Mouse (Mus musculus) intestine, embryonic 14.5 days (tissue): ENCODE measurements around the gene Sema4f. TPM values are rescaled to one million over a fixed set of nuclear protein-coding genes. Genes with fewer than 3 reads are reported as not detected.

Experiments used
- ATAC-seq: fragments of 200-750 bp; cut with Nextera tagmentation; replicated peaks from 2 replicates; pipeline ENCODE4 v1.8.0; 2017; ENCODE audit warnings: low read depth, moderate number of reproducible peaks, moderate TSS enrichment, moderate library complexity; ENCODE audit not compliant: low FRiP score, low TSS enrichment
- DNase-seq: peaks from one replicate; pipeline ENCODE4 v3.0.0-alpha.2; 2018; ENCODE audit warnings: low spot score
- H3K27ac ChIP-seq: fragments of 300-500 bp; sonication (generic); 2 replicates; pipeline ENCODE4 v1.5.1; 2014; ENCODE audit warnings: low read depth, mild to moderate bottlenecking, control low read depth
- H3K27me3 ChIP-seq: fragments of 300-500 bp; sonication (generic); replicated peaks from 2 replicates; pipeline ENCODE4 v1.6.1; 2014; ENCODE audit warnings: low read length, control low read depth; ENCODE audit not compliant: control insufficient read depth, insufficient read depth
- H3K36me3 ChIP-seq: fragments of 300-500 bp; sonication (generic); 2 replicates; pipeline ENCODE4 v1.6.1; 2014; ENCODE audit warnings: low read length, control low read depth; ENCODE audit not compliant: control insufficient read depth, insufficient read depth
- H3K4me1 ChIP-seq: fragments of 300-500 bp; sonication (generic); replicated peaks from 2 replicates; pipeline ENCODE4 v1.6.1; 2014; ENCODE audit warnings: low read length, control low read depth, mixed read lengths; ENCODE audit not compliant: control insufficient read depth, insufficient read depth
- H3K4me2 ChIP-seq: fragments of 300-500 bp; sonication (generic); 2 replicates; pipeline ENCODE4 v1.6.1; 2014; ENCODE audit warnings: low read length
- H3K4me3 ChIP-seq: fragments of 300-500 bp; sonication (generic); 2 replicates; pipeline ENCODE4 v1.5.1; 2014; ENCODE audit warnings: low read depth, low read length, control low read depth, mixed read lengths
- H3K9ac ChIP-seq: fragments of 300-500 bp; sonication (generic); 2 replicates; pipeline ENCODE4 v1.6.1; 2014; ENCODE audit warnings: mild to moderate bottlenecking, low read length
- H3K9me3 ChIP-seq: fragments of 300-500 bp; sonication (generic); 2 replicates; pipeline ENCODE4 v1.6.1; 2016; ENCODE audit warnings: low read length, control low read depth; ENCODE audit not compliant: control insufficient read depth
- WGBS: fragments of 180-500 bp; shearing (Covaris S2); extraction: QIAGEN DNeasy Blood & Tissue Kit; methylation state at CpG from one replicate; pipeline ENCODE4 v1.1.7; 2014; 5-methylcytosine and 5-hydroxymethylcytosine counted together
- polyA plus RNA-seq: library from polyadenylated mRNA; unstranded; fragments of >200 nt; fragmentation: Nextera tagmentation; extraction: Ambion mirVana; gene quantifications from 2 replicates; pipeline ENCODE4 v1.2.1, GENCODE M21; 2014

Gene Sema4f
- polyA plus RNA-seq, 1 experiment from 2014 or later = 1.5 TPM

- H3K36me3 ChIP-seq = no peaks in the 10 kb centered on the region
- H3K4me1 ChIP-seq = no peaks in the 10 kb centered on the region
- no peaks in the 10 kb centered on the region for H3K27me3 ChIP-seq
- WGBS = 16% methylated on average over 8 of the region's 8 CpGs
- ATAC-seq = peak; percentile 60; the same call in 1 of the 2 replicates
- no peak overlapping the region for H3K9ac ChIP-seq
- DNase-seq = peak; percentile 75
- H3K9me3 ChIP-seq = no peaks in the 10 kb centered on the region
- no peak overlapping the region for H3K27ac ChIP-seq
- H3K4me2 ChIP-seq = no peak overlapping the region
- no peak overlapping the region for H3K4me3 ChIP-seq
These were observed 21.8 kb downstream of the Sema4f start for GRCm38 (mm10) chr6:82917778-82918129.

GRCm38 (mm10) chr6:82917076-82917777 lies 22.3 kb downstream of the Sema4f start:
- H3K27ac ChIP-seq = no peak overlapping the region
- no peak overlapping the region for H3K4me2 ChIP-seq
- H3K36me3 ChIP-seq = no peaks in the 10 kb centered on the region
- H3K9ac ChIP-seq = no peak overlapping the region
- no peak for DNase-seq
- ATAC-seq = 0 out of 2 replicates have a peak, but pooled peaks have one; percentile 4
- 76% methylated on average over 26 of the region's 26 CpGs for WGBS
- H3K4me3 ChIP-seq = no peak overlapping the region
- H3K27me3 ChIP-seq = no peaks in the 10 kb centered on the region
- no peaks in the 10 kb centered on the region for H3K4me1 ChIP-seq
- H3K9me3 ChIP-seq = no peaks in the 10 kb centered on the region

GRCm38 (mm10) chr6:82916459-82916858 lies 23.1 kb downstream of the Sema4f start:
- H3K9me3 ChIP-seq = no peaks in the 10 kb centered on the region
- H3K9ac ChIP-seq = no peak overlapping the region
- no peak overlapping the region for H3K4me3 ChIP-seq
- H3K36me3 ChIP-seq = no peaks in the 10 kb centered on the region
- no peaks in the 10 kb centered on the region for H3K4me1 ChIP-seq
- WGBS = 91% methylated on average over 4 of the region's 4 CpGs
- no peak for DNase-seq
- no peak overlapping the region for H3K27ac ChIP-seq
- no peak overlapping the region for H3K4me2 ChIP-seq
- H3K27me3 ChIP-seq = no peaks in the 10 kb centered on the region
- ATAC-seq = no peak

- H3K27me3 ChIP-seq = no peaks in the 10 kb centered on the region
- H3K4me3 ChIP-seq = no peak overlapping the region
- ATAC-seq (no peak), DNase-seq (peak; percentile 74)
- H3K27ac ChIP-seq = no peak overlapping the region
- 28% methylated on average over 3 of the region's 3 CpGs for WGBS
- no peaks in the 10 kb centered on the region for H3K9me3 ChIP-seq
- no peak overlapping the region for H3K4me2 ChIP-seq
- no peaks in the 10 kb centered on the region for H3K36me3 ChIP-seq
- H3K4me1 ChIP-seq = no peaks in the 10 kb centered on the region
- no peak overlapping the region for H3K9ac ChIP-seq
These were observed 23.7 kb downstream of the Sema4f start for GRCm38 (mm10) chr6:82915889-82916288.

GRCm38 (mm10) chr6:82913336-82914247 lies 26.0 kb downstream of the Sema4f start:
- Histone ChIP-seq H3K27ac (no peak overlapping the region), H3K27me3 (no peaks in the 10 kb centered on the region), H3K9me3 (no peaks in the 10 kb centered on the region), H3K36me3 (no peaks in the 10 kb centered on the region), H3K4me3 (no peak overlapping the region), H3K4me1 (no peaks in the 10 kb centered on the region), H3K9ac (no peak overlapping the region), H3K4me2 (no peak overlapping the region)
- DNase-seq (no peak), ATAC-seq (no peak)
- WGBS = 83% methylated on average over 28 of the region's 28 CpGs

GRCm38 (mm10) chr6:82911303-82911702 lies 28.3 kb downstream of the Sema4f start:
- H3K4me2 ChIP-seq = no peak overlapping the region
- no peaks in the 10 kb centered on the region for H3K27me3 ChIP-seq
- H3K9me3 ChIP-seq = no peaks in the 10 kb centered on the region
- H3K36me3 ChIP-seq = no peaks in the 10 kb centered on the region
- no peak overlapping the region for H3K27ac ChIP-seq
- no peak overlapping the region for H3K4me3 ChIP-seq
- ATAC-seq (no peak), DNase-seq (no peak)
- no peaks in the 10 kb centered on the region for H3K4me1 ChIP-seq
- H3K9ac ChIP-seq = no peak overlapping the region
- 87% methylated on average over 5 of the region's 5 CpGs for WGBS

- Histone ChIP-seq H3K27me3 (no peaks in the 10 kb centered on the region), H3K4me1 (no peaks in the 10 kb centered on the region), H3K4me2 (no peak overlapping the region), H3K36me3 (no peaks in the 10 kb centered on the region), H3K9ac (no peak overlapping the region), H3K4me3 (no peak overlapping the region), H3K9me3 (no peaks in the 10 kb centered on the region), H3K27ac (no peak overlapping the region)
- WGBS = 58% methylated on average over 14 of the region's 14 CpGs
- ATAC-seq (0 out of 2 replicates have a peak, but pooled peaks have one; percentile 51), DNase-seq (no peak)
These were observed 30.3 kb downstream of the Sema4f start for GRCm38 (mm10) chr6:82909136-82909855.

- no peak overlapping the region for H3K4me2 ChIP-seq
- WGBS = 79% methylated on average over 8 of the region's 8 CpGs
- DNase-seq (no peak), ATAC-seq (no peak)
- H3K4me3 ChIP-seq = no peak overlapping the region
- no peaks in the 10 kb centered on the region for H3K27me3 ChIP-seq
- no peaks in the 10 kb centered on the region for H3K9me3 ChIP-seq
- H3K9ac ChIP-seq = no peak overlapping the region
- H3K36me3 ChIP-seq = no peaks in the 10 kb centered on the region
- H3K27ac ChIP-seq = no peak overlapping the region
- H3K4me1 ChIP-seq = no peaks in the 10 kb centered on the region
These were observed 31.5 kb downstream of the Sema4f start for GRCm38 (mm10) chr6:82908034-82908433.
